Mouse (Mus musculus) lung, embryonic 16.5 days (tissue): Measurements from ENCODE around the gene Itpr1. TPM values are rescaled to one million over a fixed set of nuclear protein-coding genes. Genes with fewer than 3 reads are reported as not detected.
A peak's percentile ranks its signal among the peaks of the same experiment; 100 is the strongest.

ENCODE experiments used
- ATAC-seq: fragments of 200-750 bp; cut with Nextera tagmentation; 2 replicates; pipeline ENCODE4 v1.8.0; 2017; ENCODE audit warnings: low read depth, mild to moderate bottlenecking, moderate library complexity
- H3K27ac ChIP-seq: fragments of 300-500 bp; sonication (generic); 2 replicates; pipeline ENCODE4 v1.5.1; 2014; ENCODE audit warnings: mild to moderate bottlenecking, control low read depth, low read length
- H3K27me3 ChIP-seq: fragments of 300-500 bp; sonication (generic); 2 replicates; pipeline ENCODE4 v1.6.1; 2014; ENCODE audit warnings: low read depth, low read length, mixed read lengths; ENCODE audit not compliant: control insufficient read depth, insufficient read depth
- H3K36me3 ChIP-seq: fragments of 300-500 bp; sonication (generic); 2 replicates; pipeline ENCODE4 v1.6.1; 2014; ENCODE audit warnings: low read length; ENCODE audit not compliant: control insufficient read depth, insufficient read depth
- H3K4me1 ChIP-seq: fragments of 300-500 bp; sonication (generic); replicated peaks from 2 replicates; pipeline ENCODE4 v1.6.1; 2014; ENCODE audit warnings: low read length, mixed read lengths; ENCODE audit not compliant: control insufficient read depth, insufficient read depth
- H3K4me2 ChIP-seq: fragments of 300-500 bp; sonication (generic); 2 replicates; pipeline ENCODE4 v1.6.1; 2014; ENCODE audit warnings: low read depth, low read length, control low read depth
- H3K4me3 ChIP-seq: fragments of 300-500 bp; sonication (generic); 2 replicates; pipeline ENCODE4 v1.5.1; 2014; ENCODE audit warnings: mild to moderate bottlenecking, low read length, control low read depth
- H3K9ac ChIP-seq: fragments of 300-500 bp; sonication (generic); 2 replicates; pipeline ENCODE4 v1.6.1; 2014; ENCODE audit warnings: low read length, control low read depth
- H3K9me3 ChIP-seq: fragments of 300-500 bp; sonication (generic); 2 replicates; pipeline ENCODE4 v1.6.1; 2016; ENCODE audit warnings: low read length; ENCODE audit not compliant: control insufficient read depth
- WGBS: fragments of 180-500 bp; shearing (Covaris S2); extraction: QIAGEN DNeasy Blood & Tissue Kit; methylation state at CpG from one replicate; pipeline ENCODE4 v1.1.7; 2014; 5-methylcytosine and 5-hydroxymethylcytosine counted together
- polyA plus RNA-seq: library from polyadenylated mRNA; unstranded; fragments of >200 nt; fragmentation: Nextera tagmentation; extraction: Ambion mirVana; gene quantifications from 2 replicates; pipeline ENCODE4 v1.2.1, GENCODE M21; 2015

Gene Itpr1
- polyA plus RNA-seq, 1 experiment from 2014 or later, result 13.0 TPM

GRCm38 (mm10) chr6:108457063-108457405 lies 244.1 kb downstream of the Itpr1 start:
- Histone ChIP-seq H3K4me1 (peaks cover 29% of the 10 kb centered on the region), H3K4me2 (peak overlapping the region; percentile 38), H3K36me3 (no peaks in the 10 kb centered on the region), H3K9me3 (no peaks in the 10 kb centered on the region), H3K4me3 (no peak overlapping the region), H3K27ac (peak overlapping the region; percentile 89), H3K27me3 (no peaks in the 10 kb centered on the region), H3K9ac (peak overlapping the region; percentile 3)
- ATAC-seq, result peak; percentile 81
- WGBS, result 12% methylated on average over 5 of the region's 5 CpGs

DNA sequence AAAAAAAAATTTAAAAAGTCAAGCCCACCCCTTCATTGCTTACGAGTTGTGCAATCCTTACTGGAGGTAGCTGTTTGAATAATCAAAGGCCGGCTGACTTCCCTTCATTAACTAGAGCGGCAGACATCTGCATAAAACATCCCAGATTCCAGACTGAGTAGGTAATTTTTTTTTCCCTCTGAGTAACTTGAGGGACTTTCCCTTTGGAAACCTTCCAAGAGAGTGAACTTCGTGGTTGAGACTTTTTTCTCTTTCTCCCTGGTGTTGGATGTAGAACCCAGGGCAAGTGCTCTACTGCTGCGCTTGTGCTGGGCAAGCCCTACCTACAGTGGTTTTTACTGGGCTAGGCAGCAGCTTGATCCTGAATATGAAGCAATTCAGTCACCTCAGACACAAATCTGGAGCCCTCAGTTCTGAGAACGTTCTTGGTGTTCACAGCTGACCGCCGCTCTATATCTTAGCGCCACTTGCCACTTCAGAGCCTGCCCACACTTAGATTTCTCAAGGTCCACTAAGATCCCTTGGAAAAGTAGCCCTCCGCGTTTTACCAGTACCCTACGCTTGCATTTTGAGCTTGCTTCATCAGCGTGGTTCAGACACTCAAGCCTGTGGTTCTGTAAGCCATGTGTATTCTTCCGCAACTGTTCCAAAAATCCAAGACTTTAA lies 244.8 kb downstream of the Itpr1 start:
- Histone ChIP-seq H3K9me3 (no peaks in the 10 kb centered on the region), H3K4me2 (peak overlapping the region; percentile 38), H3K27me3 (no peaks in the 10 kb centered on the region), H3K4me1 (peaks cover 29% of the 10 kb centered on the region), H3K36me3 (no peaks in the 10 kb centered on the region), H3K4me3 (no peak overlapping the region), H3K27ac (peak overlapping the region; percentile 88), H3K9ac (peak overlapping the region; percentile 37; the same call in 1 of the 2 replicates)
- WGBS, result 32% methylated on average over 14 of the region's 14 CpGs
- peak; percentile 59 for ATAC-seq

- 54% methylated on average over 2 of the region's 2 CpGs for WGBS
- Histone ChIP-seq H3K27ac (peak overlapping the region; percentile 88), H3K4me1 (peaks cover 29% of the 10 kb centered on the region), H3K4me2 (no peak overlapping the region), H3K36me3 (no peaks in the 10 kb centered on the region), H3K27me3 (no peaks in the 10 kb centered on the region), H3K4me3 (no peak overlapping the region), H3K9ac (no peak overlapping the region), H3K9me3 (no peaks in the 10 kb centered on the region)
- no peak for ATAC-seq
These were observed 245.3 kb downstream of the Itpr1 start for GRCm38 (mm10) chr6:108458182-108458571.

DNA sequence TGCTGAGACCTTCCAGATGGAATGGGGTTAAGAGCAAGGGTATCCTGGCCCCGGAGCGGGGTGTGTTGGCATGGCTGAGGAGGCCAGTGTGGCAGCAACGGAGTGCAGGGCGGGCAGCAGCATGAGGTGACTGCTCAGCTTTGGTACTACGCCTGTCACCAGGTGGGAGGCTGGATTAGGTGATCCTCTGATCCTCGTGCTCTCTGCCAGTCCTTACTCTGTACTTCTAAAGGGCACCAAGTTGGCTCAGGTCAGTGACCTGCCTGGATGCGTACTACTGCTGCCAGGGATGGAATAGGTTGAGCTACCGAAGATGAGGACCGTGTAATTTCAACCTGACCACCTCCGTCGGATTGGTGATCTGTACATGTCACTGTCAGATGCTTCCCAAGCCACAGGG lies 245.9 kb downstream of the Itpr1 start:
- ATAC-seq, result no peak
- Histone ChIP-seq H3K9me3 (no peaks in the 10 kb centered on the region), H3K4me1 (peaks cover 29% of the 10 kb centered on the region), H3K9ac (no peak overlapping the region), H3K27ac (no peak overlapping the region), H3K4me3 (no peak overlapping the region), H3K4me2 (no peak overlapping the region), H3K27me3 (no peaks in the 10 kb centered on the region), H3K36me3 (no peaks in the 10 kb centered on the region)
- WGBS, result 90% methylated on average over 11 of the region's 11 CpGs

DNA sequence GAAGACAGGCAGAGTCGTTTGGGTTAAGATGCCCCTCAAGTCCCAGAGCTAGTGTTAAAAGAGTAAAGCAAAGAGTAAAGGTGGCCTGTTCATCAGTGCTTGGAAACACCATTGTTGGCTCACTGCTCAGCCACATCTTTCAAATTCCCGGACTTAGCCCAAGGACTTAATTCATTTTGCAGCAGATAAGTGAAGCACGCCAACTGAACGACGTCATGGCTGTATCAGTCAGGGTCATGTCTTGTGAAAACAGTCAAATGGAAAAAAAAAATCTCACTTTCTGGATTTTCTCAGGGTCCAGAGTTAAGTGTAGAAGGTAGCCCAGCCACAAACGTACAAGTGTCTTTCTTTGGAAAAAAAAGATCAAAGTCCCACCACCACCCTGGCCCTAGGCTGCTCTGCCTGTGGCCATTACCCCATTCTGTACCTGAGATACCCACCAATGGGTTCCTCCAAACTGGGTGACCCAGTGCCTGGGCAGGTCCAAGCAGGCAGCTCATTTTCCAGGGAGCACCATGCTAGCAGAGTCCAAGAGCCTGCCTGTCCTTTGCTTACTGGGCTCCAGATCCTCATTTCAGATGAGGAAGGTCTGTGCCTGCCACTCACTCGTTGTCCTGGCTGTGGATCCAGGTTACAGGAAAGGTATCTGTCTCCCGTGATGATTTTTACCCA lies 251.5 kb downstream of the Itpr1 start:
- Histone ChIP-seq H3K27ac (no peak overlapping the region), H3K9me3 (no peaks in the 10 kb centered on the region), H3K27me3 (no peaks in the 10 kb centered on the region), H3K9ac (no peak overlapping the region), H3K4me1 (no peaks in the 10 kb centered on the region), H3K4me2 (no peak overlapping the region), H3K36me3 (no peaks in the 10 kb centered on the region), H3K4me3 (no peak overlapping the region)
- WGBS, result 61% methylated on average over 8 of the region's 8 CpGs
- ATAC-seq, result no peak

DNA sequence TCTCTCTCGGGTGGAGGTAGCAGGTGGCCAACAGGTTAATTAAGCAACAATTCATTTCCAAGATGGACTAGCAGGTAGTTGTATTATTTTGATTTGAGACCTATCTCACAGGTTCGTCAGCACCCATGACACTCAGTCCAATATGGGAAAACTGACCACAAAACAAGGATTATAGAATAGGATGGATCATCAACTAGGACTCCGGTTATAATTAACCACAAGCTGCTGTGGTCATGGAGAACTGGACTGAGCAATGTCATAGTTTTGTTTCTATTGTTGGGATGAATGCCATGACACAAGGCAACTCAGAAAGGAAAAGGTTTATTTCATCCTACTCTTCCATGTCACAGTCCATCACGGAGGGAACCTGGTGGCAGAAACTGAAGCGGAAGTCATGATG lies 252.3 kb downstream of the Itpr1 start:
- Histone ChIP-seq H3K9ac (no peak overlapping the region), H3K4me3 (no peak overlapping the region), H3K4me1 (no peaks in the 10 kb centered on the region), H3K36me3 (no peaks in the 10 kb centered on the region), H3K27me3 (no peaks in the 10 kb centered on the region), H3K27ac (no peak overlapping the region), H3K4me2 (no peak overlapping the region), H3K9me3 (no peaks in the 10 kb centered on the region)
- WGBS, result 93% methylated on average over 5 of the region's 5 CpGs
- ATAC-seq, result no peak

- no peak overlapping the region for H3K9ac ChIP-seq
- H3K4me3 ChIP-seq, result no peak overlapping the region
- H3K27me3 ChIP-seq, result no peaks in the 10 kb centered on the region
- H3K27ac ChIP-seq, result no peak overlapping the region
- whole genome bisulfite sequencing, result 56% methylated on average over 8 of the region's 8 CpGs
- H3K9me3 ChIP-seq, result no peaks in the 10 kb centered on the region
- H3K4me1 ChIP-seq, result no peaks in the 10 kb centered on the region
- no peak overlapping the region for H3K4me2 ChIP-seq
- no peaks in the 10 kb centered on the region for H3K36me3 ChIP-seq
- ATAC-seq, result 0 out of 2 replicates have a peak, but pooled peaks have one; percentile 15
These were observed 253.2 kb downstream of the Itpr1 start for GRCm38 (mm10) chr6:108466061-108466531.

DNA sequence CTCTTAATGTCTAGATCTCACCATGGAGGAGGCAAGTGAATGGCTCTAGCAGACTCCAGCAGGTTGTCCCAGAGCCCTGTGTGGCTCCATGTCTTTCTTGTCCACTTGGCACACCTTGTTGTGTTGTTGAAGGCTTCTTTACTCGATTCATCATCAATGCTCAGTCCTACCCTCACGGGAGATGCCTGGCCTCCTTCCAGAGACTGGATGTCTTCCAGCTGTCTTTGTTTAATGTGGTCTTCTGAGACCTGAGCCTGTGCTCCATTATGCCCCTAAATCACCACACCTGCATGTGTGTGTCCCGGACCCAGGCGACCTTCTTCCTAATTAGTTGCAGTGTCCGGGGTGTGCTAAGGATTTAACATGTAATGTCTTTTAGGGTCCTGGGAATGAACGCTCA lies 254.7 kb downstream of the Itpr1 start:
- no peaks in the 10 kb centered on the region for H3K36me3 ChIP-seq
- H3K27me3 ChIP-seq, result no peaks in the 10 kb centered on the region
- no peak overlapping the region for H3K4me2 ChIP-seq
- H3K4me3 ChIP-seq, result no peak overlapping the region
- 70% methylated on average over 6 of the region's 6 CpGs for WGBS
- H3K27ac ChIP-seq, result no peak overlapping the region
- H3K9ac ChIP-seq, result no peak overlapping the region
- no peaks in the 10 kb centered on the region for H3K9me3 ChIP-seq
- no peaks in the 10 kb centered on the region for H3K4me1 ChIP-seq
- no peak for ATAC-seq

DNA sequence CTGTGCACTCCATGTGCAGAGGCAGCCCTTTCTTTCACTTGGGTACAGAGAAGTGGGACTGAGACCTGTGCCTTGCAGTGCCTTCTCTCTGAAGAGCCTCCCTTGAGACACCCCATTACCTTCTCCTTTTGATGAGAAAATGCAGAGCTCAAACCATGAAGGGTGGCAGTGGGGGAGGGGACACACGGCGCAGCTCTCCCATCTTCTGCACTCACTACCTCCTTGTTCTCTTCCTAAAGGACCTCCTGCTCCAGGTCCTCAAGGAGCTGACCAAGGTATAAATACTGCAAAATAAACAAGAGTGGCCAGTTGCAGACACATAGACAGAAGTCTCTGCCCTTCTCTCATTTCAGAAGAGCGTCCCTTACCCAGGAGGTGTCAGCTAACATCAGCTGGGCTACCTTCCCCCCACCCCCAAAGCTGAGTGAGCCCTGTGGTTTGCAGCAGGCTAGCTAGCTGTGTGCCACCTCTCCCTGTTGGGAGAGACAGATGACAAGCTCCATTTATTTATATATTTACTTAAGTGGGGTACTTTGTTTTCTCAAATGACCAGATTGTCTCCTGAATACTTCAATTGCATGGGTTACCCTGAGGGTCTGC lies 255.4 kb downstream of the Itpr1 start:
- Histone ChIP-seq H3K36me3 (no peaks in the 10 kb centered on the region), H3K9ac (no peak overlapping the region), H3K4me3 (no peak overlapping the region), H3K27me3 (no peaks in the 10 kb centered on the region), H3K4me1 (no peaks in the 10 kb centered on the region), H3K9me3 (no peaks in the 10 kb centered on the region), H3K4me2 (no peak overlapping the region), H3K27ac (no peak overlapping the region)
- 34% methylated on average over 3 of the region's 3 CpGs for WGBS
- ATAC-seq, result no peak
